Mouse (Mus musculus) kidney, postnatal 0 days (tissue): ENCODE results near the gene Hspb9. TPM values are rescaled to one million over a fixed set of nuclear protein-coding genes. Genes with fewer than 3 reads are reported as not detected.

Source experiments
- ATAC-seq: fragments of 200-750 bp; cut with Nextera tagmentation; replicated peaks from 2 replicates; pipeline ENCODE4 v1.8.0; 2017; ENCODE audit warnings: low read depth, moderate number of reproducible peaks, moderate TSS enrichment, moderate library complexity; ENCODE audit not compliant: low FRiP score
- DNase-seq: peaks from one replicate; pipeline ENCODE4 v3.0.0-alpha.2; 2016; ENCODE audit warnings: low spot score
- H3K27ac ChIP-seq: fragments of 300-500 bp; sonication (generic); 2 replicates; pipeline ENCODE4 v1.5.1; 2014; ENCODE audit warnings: mild to moderate bottlenecking
- H3K27me3 ChIP-seq: fragments of 300-500 bp; sonication (generic); 2 replicates; pipeline ENCODE4 v1.6.1; 2014; ENCODE audit warnings: low read length, mixed read lengths; ENCODE audit not compliant: insufficient read depth
- H3K36me3 ChIP-seq: fragments of 300-500 bp; sonication (generic); 2 replicates; pipeline ENCODE4 v1.6.1; 2014; ENCODE audit warnings: low read length, mixed read lengths; ENCODE audit not compliant: insufficient read depth
- H3K4me1 ChIP-seq: fragments of 300-500 bp; sonication (generic); replicated peaks from 2 replicates; pipeline ENCODE4 v1.6.1; 2014; ENCODE audit warnings: antibody characterized with exemption, low read length, mixed read lengths; ENCODE audit not compliant: insufficient read depth
- H3K4me2 ChIP-seq: fragments of 300-500 bp; sonication (generic); 2 replicates; pipeline ENCODE4 v1.6.1; 2014; ENCODE audit warnings: mild to moderate bottlenecking, low read length, moderate library complexity, mixed read lengths
- H3K4me3 ChIP-seq: fragments of 300-500 bp; sonication (generic); replicated peaks from 2 replicates; pipeline ENCODE4 v1.5.1; 2014; ENCODE audit warnings: low read depth, low read length
- H3K9ac ChIP-seq: fragments of 300-500 bp; sonication (generic); 2 replicates; pipeline ENCODE4 v1.6.1; 2014; ENCODE audit warnings: low read depth, low read length
- H3K9me3 ChIP-seq: fragments of 300-500 bp; sonication (generic); replicated peaks from 2 replicates; pipeline ENCODE4 v1.6.1; 2016; ENCODE audit warnings: low read length, inconsistent platforms, mixed read lengths
- CTCF ChIP-seq: IDR thresholded peaks from 2 replicates; pipeline ENCODE4 v1.5.1; 2016; ENCODE audit warnings: antibody characterized with exemption, low read depth, mild to moderate bottlenecking, moderate library complexity
- WGBS: fragments of 180-500 bp; shearing (Covaris S2); extraction: QIAGEN DNeasy Blood & Tissue Kit; methylation state at CpG from one replicate; pipeline ENCODE4 v1.1.7; 2014; 5-methylcytosine and 5-hydroxymethylcytosine counted together
- polyA plus RNA-seq: library from polyadenylated mRNA; unstranded; fragments of >200 nt; fragmentation: Nextera tagmentation; extraction: Ambion mirVana; gene quantifications from 2 replicates; pipeline ENCODE4 v1.2.1, GENCODE M21; 2015

The Hspb9 gene
- polyA plus RNA-seq, 1 experiment from 2014 or later, result 0.37 TPM

- H3K4me2 ChIP-seq, result peak overlapping the region; percentile 43
- no peak for TF ChIP-seq CTCF
- no peaks in the 10 kb centered on the region; the same call in 1 of the 2 replicates for H3K4me1 ChIP-seq
- H3K36me3 ChIP-seq, result peaks cover 38% of the 10 kb centered on the region
- H3K9ac ChIP-seq, result no peak overlapping the region
- DNase-seq (no peak), ATAC-seq (no peak)
- H3K4me3 ChIP-seq, result no peak overlapping the region
- H3K27me3 ChIP-seq, result no peaks in the 10 kb centered on the region
- no peaks in the 10 kb centered on the region for H3K9me3 ChIP-seq
- WGBS, result 62% methylated on average over 11 of the region's 11 CpGs
- no peak overlapping the region for H3K27ac ChIP-seq
These were observed 10.3 kb upstream of the Hspb9 start for GRCm38 (mm10) chr11:100703366-100703765.

DNA sequence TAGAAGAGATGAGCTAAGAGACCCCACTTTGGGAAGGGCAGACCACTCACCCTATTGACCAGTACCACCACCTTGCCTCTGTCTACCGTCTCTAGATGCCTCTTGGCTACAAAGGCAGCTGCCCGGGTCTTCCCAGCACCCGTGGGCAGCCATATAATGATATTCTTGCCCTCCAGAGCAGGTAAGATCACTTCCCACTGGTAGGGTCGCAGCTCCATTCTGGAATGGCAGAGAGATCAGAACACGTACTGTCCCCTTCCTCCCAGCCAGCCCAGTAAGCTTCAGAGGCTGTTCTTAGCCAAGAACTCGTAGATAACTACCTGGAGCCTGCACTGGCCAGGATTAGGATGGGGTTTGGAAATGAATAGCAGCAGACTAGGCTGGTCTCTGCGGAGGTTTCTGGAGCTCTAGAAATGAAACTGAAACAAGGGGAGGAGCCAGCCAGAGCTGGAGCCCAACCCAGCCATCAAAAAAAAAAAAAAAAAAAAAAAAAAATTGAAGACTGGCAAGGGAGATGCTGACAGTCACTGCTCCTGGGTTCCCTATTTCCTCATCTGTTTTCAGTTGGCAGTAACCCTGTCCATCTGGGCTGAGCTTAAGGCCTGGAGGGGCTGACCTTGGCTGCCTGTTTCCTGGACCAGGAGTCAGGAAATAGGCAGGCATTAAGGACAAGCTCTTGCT lies 9.7 kb upstream of the Hspb9 start, which contains the start of gene Dhx58:
TSS of gene Dhx58 (minus strand) at position 421 of the 681 bp plus-strand sequence.
- no peaks in the 10 kb centered on the region for H3K9me3 ChIP-seq
- peak within 1 kb of the TSS; percentile 25; the same call in 1 of the 2 replicates for H3K27ac ChIP-seq
- H3K9ac ChIP-seq, result 0 out of 2 replicates have a peak within 1 kb of the TSS, but pooled peaks have one; percentile 23
- H3K36me3 ChIP-seq, result peaks cover 45% of the 10 kb centered on the region
- no peaks in the 10 kb centered on the region for H3K27me3 ChIP-seq
- 0 out of 2 replicates have a peak within 1 kb of the TSS, but pooled peaks have one; percentile 11 for H3K4me3 ChIP-seq
- peak within 1 kb of the TSS; percentile 43 for H3K4me2 ChIP-seq
- ATAC-seq (no peak), DNase-seq (peak; percentile 47)
- no peaks in the 10 kb centered on the region; the same call in 1 of the 2 replicates for H3K4me1 ChIP-seq
- TF ChIP-seq CTCF, result no peak
- WGBS, result 59% methylated on average over 7 of the region's 7 CpGs

DNA sequence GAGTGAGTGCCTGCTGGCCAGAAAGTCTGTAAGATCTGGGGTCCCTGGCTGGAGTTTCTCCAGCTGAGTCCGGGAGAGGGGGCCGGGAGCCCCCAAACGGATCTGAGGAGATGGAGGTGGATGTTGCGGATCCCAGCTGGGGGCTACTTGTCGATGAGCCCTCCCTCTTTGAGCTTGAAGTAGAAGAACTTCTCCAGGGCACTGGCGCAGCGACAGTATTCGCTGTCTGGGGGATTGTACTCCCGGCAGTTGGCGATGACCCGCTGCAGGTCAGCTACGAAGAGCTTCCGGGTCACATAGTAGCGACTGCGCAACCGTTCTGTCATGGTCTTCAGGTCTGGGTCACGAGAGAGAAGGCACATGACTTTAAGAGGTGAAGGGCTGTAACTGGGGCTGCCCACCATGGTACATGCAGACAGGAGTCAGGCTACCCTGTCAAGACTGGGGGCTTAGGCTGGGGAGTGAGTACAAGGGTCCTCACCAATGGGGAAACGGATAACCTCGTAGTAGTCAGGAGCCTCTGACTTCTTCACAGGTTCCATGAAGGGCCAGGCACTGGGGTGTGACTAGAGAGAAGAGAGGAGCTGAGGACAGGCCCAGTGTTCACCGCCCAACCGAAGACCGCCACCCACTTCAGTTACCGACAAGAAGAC lies 8.4 kb upstream of the Hspb9 start:
- whole genome bisulfite sequencing, result 89% methylated on average over 23 of the region's 23 CpGs
- no peak for TF ChIP-seq CTCF
- DNase-seq, result no peak
- H3K36me3 ChIP-seq, result peaks cover 49% of the 10 kb centered on the region
- H3K4me1 ChIP-seq, result no peaks in the 10 kb centered on the region; the same call in 1 of the 2 replicates
- no peak overlapping the region for H3K9ac ChIP-seq
- no peak for ATAC-seq
- H3K27ac ChIP-seq, result no peak overlapping the region
- H3K4me3 ChIP-seq, result no peak overlapping the region
- no peaks in the 10 kb centered on the region for H3K9me3 ChIP-seq
- no peak overlapping the region for H3K4me2 ChIP-seq
- H3K27me3 ChIP-seq, result no peaks in the 10 kb centered on the region

DNA sequence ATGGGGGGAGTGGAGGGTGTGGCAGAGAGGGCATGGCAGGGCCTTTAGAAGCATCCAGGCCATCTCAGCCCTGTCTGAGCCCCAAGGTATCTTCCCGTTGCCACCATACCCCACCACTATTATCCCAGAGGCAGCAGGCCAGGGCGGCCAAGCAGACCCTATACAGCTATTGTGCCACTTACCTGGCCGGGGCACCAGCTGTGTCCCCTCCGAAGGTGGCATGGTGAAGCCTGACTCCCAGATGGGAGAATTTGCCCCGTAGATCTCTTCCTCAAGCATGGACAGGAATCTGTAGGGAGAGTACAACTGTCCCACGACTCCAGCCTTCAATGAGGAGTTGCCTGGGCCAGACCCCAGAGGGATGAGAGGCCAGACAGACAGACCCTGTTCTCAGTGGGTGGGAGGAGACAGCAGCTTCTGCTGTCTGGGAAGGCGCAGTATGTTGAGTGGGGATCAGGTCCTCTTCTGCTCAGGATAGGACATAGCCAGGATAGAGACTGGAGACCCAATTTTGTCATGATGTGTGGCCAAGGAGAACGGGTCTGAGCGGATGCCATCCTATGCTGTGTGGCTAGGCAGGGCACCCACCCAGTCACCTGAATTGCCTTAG lies 4.3 kb upstream of the Hspb9 start:
- 94% methylated on average over 9 of the region's 9 CpGs for WGBS
- Histone ChIP-seq H3K9ac (no peak overlapping the region), H3K4me3 (no peak overlapping the region), H3K27me3 (no peaks in the 10 kb centered on the region), H3K36me3 (peaks cover 52% of the 10 kb centered on the region), H3K9me3 (no peaks in the 10 kb centered on the region), H3K4me1 (peaks cover 17% of the 10 kb centered on the region; the same call in 1 of the 2 replicates), H3K27ac (no peak overlapping the region), H3K4me2 (no peak overlapping the region)
- ATAC-seq (no peak), DNase-seq (no peak)
- no peak for TF ChIP-seq CTCF

DNA sequence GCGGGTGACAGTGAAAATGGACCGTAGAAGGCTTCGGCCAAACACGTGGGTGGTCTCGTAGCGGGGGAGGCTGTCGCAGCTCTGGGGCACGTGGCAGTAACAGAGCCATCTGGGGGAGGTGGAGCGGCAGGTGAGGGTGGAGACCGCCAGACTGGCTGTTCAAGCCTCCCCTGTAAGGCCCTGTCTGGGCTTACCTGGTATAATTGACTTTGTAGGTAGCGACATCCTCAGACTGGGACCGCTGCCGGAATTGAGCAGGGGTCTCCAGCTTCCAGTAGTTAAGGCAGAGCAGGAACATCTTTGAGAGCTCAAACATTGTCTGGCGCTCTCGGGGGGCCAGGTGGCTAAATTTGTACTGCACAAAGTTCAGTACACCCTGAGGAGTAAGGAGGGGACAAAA lies 3.1 kb upstream of the Hspb9 start:
- no peak for DNase-seq
- TF ChIP-seq CTCF, result no peak
- Histone ChIP-seq H3K27ac (no peak overlapping the region), H3K27me3 (no peaks in the 10 kb centered on the region), H3K9ac (no peak overlapping the region), H3K4me1 (peaks cover 19% of the 10 kb centered on the region; the same call in 1 of the 2 replicates), H3K4me2 (no peak overlapping the region), H3K9me3 (no peaks in the 10 kb centered on the region), H3K4me3 (no peak overlapping the region), H3K36me3 (peaks cover 45% of the 10 kb centered on the region)
- 80% methylated on average over 15 of the region's 15 CpGs for WGBS
- no peak for ATAC-seq

GRCm38 (mm10) chr11:100710977-100711376 lies 2.7 kb upstream of the Hspb9 start:
- H3K9me3 ChIP-seq, result no peaks in the 10 kb centered on the region
- ATAC-seq, result no peak
- no peak overlapping the region for H3K27ac ChIP-seq
- H3K4me2 ChIP-seq, result no peak overlapping the region
- H3K4me3 ChIP-seq, result no peak overlapping the region
- H3K27me3 ChIP-seq, result no peaks in the 10 kb centered on the region
- 76% methylated on average over 4 of the region's 4 CpGs for WGBS
- no peak for DNase-seq
- TF ChIP-seq CTCF, result no peak
- no peak overlapping the region for H3K9ac ChIP-seq
- H3K36me3 ChIP-seq, result peaks cover 45% of the 10 kb centered on the region
- H3K4me1 ChIP-seq, result peaks cover 19% of the 10 kb centered on the region; the same call in 1 of the 2 replicates
